Mouse (Mus musculus) midbrain, embryonic 14.5 days (tissue): ENCODE results near the gene Ngrn. TPM values are rescaled to one million over a fixed set of nuclear protein-coding genes. Genes with fewer than 3 reads are reported as not detected.

Experiments used
- ATAC-seq: fragments of 200-750 bp; cut with Nextera tagmentation; 2 replicates; pipeline ENCODE4 v1.8.0; 2017; ENCODE audit warnings: moderate number of reproducible peaks, moderate library complexity; ENCODE audit not compliant: low FRiP score, low TSS enrichment
- DNase-seq: peaks from one replicate; pipeline ENCODE4 v3.0.0-alpha.2; 2015
- H3K27ac ChIP-seq: fragments of 300-500 bp; sonication (generic); replicated peaks from 2 replicates; pipeline ENCODE4 v1.5.1; 2014; ENCODE audit warnings: mild to moderate bottlenecking, low read depth, low read length, moderate library complexity
- H3K27me3 ChIP-seq: fragments of 300-500 bp; sonication (generic); 2 replicates; pipeline ENCODE4 v1.6.1; 2014; ENCODE audit warnings: low read length, control low read depth, mixed read lengths; ENCODE audit not compliant: control insufficient read depth, insufficient read depth
- H3K36me3 ChIP-seq: fragments of 300-500 bp; sonication (generic); 2 replicates; pipeline ENCODE4 v1.6.1; 2014; ENCODE audit warnings: low read length, control low read depth; ENCODE audit not compliant: control insufficient read depth, insufficient read depth
- H3K4me1 ChIP-seq: fragments of 300-500 bp; sonication (generic); 2 replicates; pipeline ENCODE4 v1.6.1; 2014; ENCODE audit warnings: mild to moderate bottlenecking, antibody characterized with exemption, low read length, control low read depth; ENCODE audit not compliant: control insufficient read depth, insufficient read depth
- H3K4me2 ChIP-seq: fragments of 300-500 bp; sonication (generic); 2 replicates; pipeline ENCODE4 v1.6.1; 2014; ENCODE audit warnings: mild to moderate bottlenecking, low read length, moderate library complexity
- H3K4me3 ChIP-seq: fragments of 300-500 bp; sonication (generic); replicated peaks from 2 replicates; pipeline ENCODE4 v1.5.1; 2014; ENCODE audit warnings: low read depth, low read length
- H3K9ac ChIP-seq: fragments of 300-500 bp; sonication (generic); replicated peaks from 2 replicates; pipeline ENCODE4 v1.6.1; 2014; ENCODE audit warnings: mild to moderate bottlenecking, low read length, moderate library complexity
- H3K9me3 ChIP-seq: fragments of 300-500 bp; sonication (generic); 2 replicates; pipeline ENCODE4 v1.6.1; 2016; ENCODE audit warnings: low read length, control low read depth, mixed read lengths; ENCODE audit not compliant: control insufficient read depth
- WGBS: fragments of 180-500 bp; shearing (Covaris S2); extraction: QIAGEN DNeasy Blood & Tissue Kit; methylation state at CpG from one replicate; pipeline ENCODE4 v1.1.7; 2014; 5-methylcytosine and 5-hydroxymethylcytosine counted together
- polyA plus RNA-seq: library from polyadenylated mRNA; unstranded; fragments of >200 nt; fragmentation: Nextera tagmentation; extraction: Ambion mirVana; gene quantifications from 2 replicates; pipeline ENCODE4 v1.2.1, GENCODE M21; 2014

The Ngrn gene
- 67.3 and 70.8 TPM in 2 replicates for polyA plus RNA-seq

GRCm38 (mm10) chr7:80260625-80261371, at the start of gene Ngrn:
Gene Ngrn (plus strand): TSS chr7:80261215.
- peaks cover 24% of the 10 kb centered on the region; the same call in 1 of the 2 replicates for H3K27me3 ChIP-seq
- 26% methylated on average over 40 of the region's 40 CpGs for WGBS

GRCm38 (mm10) chr7:80213604-80214003, 47.4 kb upstream of the Ngrn start:
- H3K27ac ChIP-seq = no peak overlapping the region
- no peak for ATAC-seq
- WGBS = 94% methylated on average over 7 of the region's 7 CpGs
- H3K27me3 ChIP-seq = no peaks in the 10 kb centered on the region
- H3K4me2 ChIP-seq = no peak overlapping the region
- no peak overlapping the region for H3K4me3 ChIP-seq
- peaks cover 3% of the 10 kb centered on the region; the same call in 1 of the 2 replicates for H3K4me1 ChIP-seq
- no peak overlapping the region for H3K9ac ChIP-seq
- peaks cover 40% of the 10 kb centered on the region for H3K36me3 ChIP-seq
- no peaks in the 10 kb centered on the region for H3K9me3 ChIP-seq
- no peak for DNase-seq

More at GRCm38 (mm10) chr7:80260625-80261371, at the start of gene Ngrn:
- DNase-seq (peak; percentile 94), ATAC-seq (peak; percentile 83)
- peak within 1 kb of the TSS; percentile 81 for H3K9ac ChIP-seq
- peak within 1 kb of the TSS; percentile 75 for H3K4me2 ChIP-seq
- H3K36me3 ChIP-seq = peaks cover 20% of the 10 kb centered on the region
- peaks cover 11% of the 10 kb centered on the region for H3K4me1 ChIP-seq
- no peaks in the 10 kb centered on the region for H3K9me3 ChIP-seq
- peak within 1 kb of the TSS; percentile 91 for H3K4me3 ChIP-seq
- H3K27ac ChIP-seq = peak within 1 kb of the TSS; percentile 72

- no peak overlapping the region; the same call in 1 of the 2 replicates for H3K9ac ChIP-seq
- 68% methylated on average over 8 of the region's 8 CpGs for WGBS
- no peak for ATAC-seq
- no peak overlapping the region for H3K4me2 ChIP-seq
- H3K27me3 ChIP-seq = no peaks in the 10 kb centered on the region
- H3K4me3 ChIP-seq = no peak overlapping the region
- H3K36me3 ChIP-seq = peaks cover 49% of the 10 kb centered on the region
- no peak overlapping the region for H3K27ac ChIP-seq
- no peaks in the 10 kb centered on the region for H3K9me3 ChIP-seq
- DNase-seq = no peak
- H3K4me1 ChIP-seq = peaks cover 3% of the 10 kb centered on the region; the same call in 1 of the 2 replicates
Observed at GRCm38 (mm10) chr7:80214459-80214858, 46.6 kb upstream of the Ngrn start.

- peak overlapping the region; percentile 54; the same call in 1 of the 2 replicates for H3K9ac ChIP-seq
- ATAC-seq (peak; percentile 75), DNase-seq (peak; percentile 90)
- no peaks in the 10 kb centered on the region for H3K27me3 ChIP-seq
- H3K9me3 ChIP-seq = no peaks in the 10 kb centered on the region
- H3K27ac ChIP-seq = peak overlapping the region; percentile 78
- H3K4me2 ChIP-seq = no peak overlapping the region
- H3K36me3 ChIP-seq = peaks cover 58% of the 10 kb centered on the region
- 14% methylated on average over 4 of the region's 4 CpGs for WGBS
- H3K4me1 ChIP-seq = peaks cover 3% of the 10 kb centered on the region; the same call in 1 of the 2 replicates
- H3K4me3 ChIP-seq = no peak overlapping the region
Observed at GRCm38 (mm10) chr7:80215398-80215797, 45.6 kb upstream of the Ngrn start.

GRCm38 (mm10) chr7:80216566-80216965, 44.4 kb upstream of the Ngrn start:
- Histone ChIP-seq H3K4me2 (no peak overlapping the region), H3K27me3 (no peaks in the 10 kb centered on the region), H3K9me3 (no peaks in the 10 kb centered on the region), H3K36me3 (peaks cover 70% of the 10 kb centered on the region), H3K4me3 (no peak overlapping the region), H3K4me1 (peaks cover 3% of the 10 kb centered on the region; the same call in 1 of the 2 replicates), H3K27ac (no peak overlapping the region), H3K9ac (no peak overlapping the region)
- ATAC-seq (peak; percentile 2; the same call in 1 of the 2 replicates), DNase-seq (no peak)
- 73% methylated on average over 8 of the region's 8 CpGs for WGBS

GRCm38 (mm10) chr7:80218666-80219065, 42.3 kb upstream of the Ngrn start:
- Histone ChIP-seq H3K27ac (no peak overlapping the region), H3K27me3 (no peaks in the 10 kb centered on the region), H3K4me2 (no peak overlapping the region), H3K4me1 (peaks cover 3% of the 10 kb centered on the region; the same call in 1 of the 2 replicates), H3K4me3 (no peak overlapping the region), H3K9ac (no peak overlapping the region), H3K9me3 (no peaks in the 10 kb centered on the region), H3K36me3 (peaks cover 79% of the 10 kb centered on the region)
- no peak for ATAC-seq
- DNase-seq = no peak
- 94% methylated on average over 9 of the region's 9 CpGs for WGBS

GRCm38 (mm10) chr7:80220237-80220797, 40.7 kb upstream of the Ngrn start:
- ATAC-seq = no peak
- Histone ChIP-seq H3K27me3 (no peaks in the 10 kb centered on the region), H3K27ac (no peak overlapping the region), H3K4me2 (no peak overlapping the region), H3K9ac (no peak overlapping the region), H3K4me1 (no peaks in the 10 kb centered on the region; the same call in 1 of the 2 replicates), H3K36me3 (peaks cover 92% of the 10 kb centered on the region), H3K4me3 (no peak overlapping the region), H3K9me3 (no peaks in the 10 kb centered on the region)
- no peak for DNase-seq
- 96% methylated on average over 9 of the region's 9 CpGs for WGBS

- no peak overlapping the region for H3K4me3 ChIP-seq
- H3K4me2 ChIP-seq = no peak overlapping the region
- DNase-seq (no peak), ATAC-seq (no peak)
- H3K4me1 ChIP-seq = no peaks in the 10 kb centered on the region
- no peaks in the 10 kb centered on the region for H3K27me3 ChIP-seq
- H3K9me3 ChIP-seq = no peaks in the 10 kb centered on the region
- 88% methylated on average over 4 of the region's 4 CpGs for WGBS
- H3K36me3 ChIP-seq = peaks cover 95% of the 10 kb centered on the region
- H3K27ac ChIP-seq = no peak overlapping the region
- no peak overlapping the region for H3K9ac ChIP-seq
Observed at GRCm38 (mm10) chr7:80221179-80221750, 39.8 kb upstream of the Ngrn start.
